8 mouse cellular contexts compared by ENCODE assay signal in genomic region chr6:31399566-31399965, GRCm38 (mm10). TPM values are rescaled to one million over a fixed set of nuclear protein-coding genes. Genes with fewer than 3 reads are reported as not detected.
DNase-seq lines count a peak whose midpoint lies in the region; ATAC-seq and TF ChIP-seq lines count a peak whose summit lies in the region.

No protein-coding gene starts in this region.

- WGBS in cerebellum, adult 2 months = under 1% methylated on average over 13 of the region's 13 CpGs
- WGBS in forebrain, embryonic 12.5 days = 2% methylated on average over 13 of the region's 13 CpGs
- under 1% methylated on average over 13 of the region's 13 CpGs for WGBS in lung, adult 2 months
- under 1% methylated on average over 13 of the region's 13 CpGs for WGBS in olfactory bulb, adult 2 months

- no peak for TF ChIP-seq CTCF in cerebellum, adult 2 months (IDR thresholded peaks at IDR 0.05; ENCODE audit: borderline replicate concordance, insufficient read depth, low read depth, low read length)
- TF ChIP-seq CTCF in lung, adult 2 months (IDR thresholded peaks at IDR 0.05; ENCODE audit: insufficient read depth, low read length) = no peak
- no peak for TF ChIP-seq CTCF in olfactory bulb, adult 2 months (IDR thresholded peaks at IDR 0.05; ENCODE audit: insufficient read depth, low read depth, low read length)

- H3K36me3 ChIP-seq in forebrain, embryonic 12.5 days (replicated peaks) = no peaks in the 10 kb centered on the region

- H3K4me1 ChIP-seq in cerebellum, adult 2 months (ENCODE audit: control insufficient read depth, insufficient read depth, low read length) = peaks cover 15% of the 10 kb centered on the region
- H3K4me1 ChIP-seq in forebrain, embryonic 12.5 days = peaks cover 39% of the 10 kb centered on the region
- peaks cover 18% of the 10 kb centered on the region for H3K4me1 ChIP-seq in lung, adult 2 months (ENCODE audit: control insufficient read depth, insufficient read depth, low read length)
- H3K4me1 ChIP-seq in olfactory bulb, adult 2 months (ENCODE audit: control insufficient read depth, insufficient read depth, low read length) = peaks cover 9% of the 10 kb centered on the region

- H3K27ac ChIP-seq in cerebellum, adult 2 months (ENCODE audit: insufficient read depth, low read length) = no peak overlapping the region
- peak overlapping the region; percentile 91; the same call in 1 of the 2 replicates for H3K27ac ChIP-seq in forebrain, embryonic 12.5 days
- H3K27ac ChIP-seq in olfactory bulb, adult 2 months (ENCODE audit: insufficient read depth, low read depth, low read length) = 0 out of 2 replicates have a peak overlapping the region, but pooled peaks have one; percentile 26

- peak; percentile 36 to 42 for DNase-seq in cerebellum, adult 2 months
- DNase-seq in cerebellum, postnatal 4 days (ENCODE audit: low spot score in 2 of 2) = no peak
- peak; percentile 36 for DNase-seq in brain, adult 2 months (ENCODE audit: low read depth, low spot score)
- peak; percentile 83 for DNase-seq in kidney, adult 11 months
- peak; percentile 39 for DNase-seq in lung, adult 2 months
- DNase-seq in layer of hippocampus, postnatal 14 days (ENCODE audit: low spot score in 2 of 2) = no peak

- ATAC-seq in forebrain, embryonic 12.5 days (ENCODE audit: low FRiP score) = no peak

- H3K27me3 ChIP-seq in cerebellum, adult 2 months (ENCODE audit: control insufficient read depth, insufficient read depth, low read length) = no peaks in the 10 kb centered on the region
- H3K27me3 ChIP-seq in forebrain, embryonic 12.5 days = no peaks in the 10 kb centered on the region

- H3K4me2 ChIP-seq in forebrain, embryonic 12.5 days = peak overlapping the region; percentile 84

- H3K9ac ChIP-seq in forebrain, embryonic 12.5 days = peak overlapping the region; percentile 98

- no peak for TF ChIP-seq POLR2A in cerebellum, adult 2 months (IDR thresholded peaks at IDR 0.05; ENCODE audit: borderline replicate concordance, insufficient read depth, low read length)
- no peak for TF ChIP-seq POLR2A in lung, adult 2 months (IDR thresholded peaks at IDR 0.05; ENCODE audit: borderline replicate concordance, extremely low read depth, low read depth, low read length)
- TF ChIP-seq POLR2A in olfactory bulb, adult 2 months (IDR thresholded peaks at IDR 0.05; ENCODE audit: insufficient read depth, low read depth, low read length) = no peak

- no peaks in the 10 kb centered on the region for H3K9me3 ChIP-seq in forebrain, embryonic 12.5 days

- peak overlapping the region; percentile 91 for H3K4me3 ChIP-seq in cerebellum, adult 2 months (replicated peaks; ENCODE audit: insufficient read depth, low read depth, low read length)
- H3K4me3 ChIP-seq in forebrain, embryonic 12.5 days (replicated peaks) = peak overlapping the region; percentile 90
- peak overlapping the region; percentile 75 for H3K4me3 ChIP-seq in lung, adult 2 months (replicated peaks; ENCODE audit: extremely low read depth, low read depth, low read length)
- H3K4me3 ChIP-seq in olfactory bulb, adult 2 months (ENCODE audit: insufficient read depth, low read depth, low read length) = peak overlapping the region; percentile 97

RNA-seq across cellular contexts. Expression of gene Mkln1, which starts 1.0 kb away (rescaled TPM):
- polyA plus RNA-seq in cerebellum, adult 2 months (2012; rRNA removed) = 48.4 and 53.9 TPM in 2 replicates
- polyA plus RNA-seq in forebrain, embryonic 12.5 days (2016; fragmentation: Nextera tagmentation; extraction: Ambion mirVana) = 187 and 208 TPM in 2 replicates
- polyA plus RNA-seq in lung, adult 2 months (2012; rRNA removed) = 16.8 and 26.4 TPM in 2 replicates
- polyA plus RNA-seq in olfactory bulb, adult 2 months (2012; ENCODE audit: insufficient read depth, insufficient read length, low replicate concordance, missing spikeins) = not detected in 2 replicates
- total RNA-seq in layer of hippocampus, postnatal 14 days (2021) = 100 to 1,000 TPM; 127 to 139 TPM

Comparison
In these comparisons a context has a peak if more than half of its experiments do, and no peak if none do; other contexts are left out.
1. DNase-seq: peak in cerebellum, adult 2 months (2 of 2), brain, adult 2 months (single experiment), kidney, adult 11 months (single experiment) and lung, adult 2 months (single experiment); none in cerebellum, postnatal 4 days (0 of 2) and layer of hippocampus, postnatal 14 days (0 of 2).
2. Peak in every context shown above with its lines, with median percentiles within 50 percentile points of each other: H3K4me3 ChIP-seq.